ENCODE assay signal across 8 mouse cellular contexts in the genomic region with DNA sequence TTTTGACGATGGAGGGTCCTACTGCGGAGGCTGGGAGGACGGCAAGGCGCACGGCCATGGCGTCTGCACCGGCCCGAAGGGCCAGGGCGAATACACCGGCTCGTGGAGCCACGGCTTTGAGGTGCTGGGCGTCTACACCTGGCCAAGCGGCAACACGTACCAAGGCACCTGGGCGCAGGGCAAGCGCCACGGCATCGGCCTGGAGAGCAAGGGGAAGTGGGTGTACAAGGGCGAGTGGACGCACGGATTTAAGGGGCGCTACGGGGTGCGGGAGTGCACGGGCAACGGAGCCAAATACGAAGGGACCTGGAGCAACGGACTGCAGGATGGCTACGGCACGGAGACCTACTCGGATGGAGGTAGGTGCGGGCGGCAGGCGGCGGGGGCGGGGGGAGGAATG. TPM values are rescaled to one million over a fixed set of nuclear protein-coding genes. Genes with fewer than 3 reads are reported as not detected.
DNase-seq lines count a peak whose midpoint lies in the region; ATAC-seq lines count a peak whose summit lies in the region.

No protein-coding gene starts in this region.

- ATAC-seq in kidney, embryonic 16.5 days (ENCODE audit: low FRiP score, low TSS enrichment) = no peak
- peak; percentile 49; the same call in 1 of the 2 replicates for ATAC-seq in midbrain, embryonic 15.5 days (replicated peaks)

- H3K9me3 ChIP-seq in kidney, embryonic 16.5 days (ENCODE audit: low read length) = no peaks in the 10 kb centered on the region
- peaks cover 7% of the 10 kb centered on the region; the same call in 1 of the 2 replicates for H3K9me3 ChIP-seq in hindbrain, embryonic 10.5 days
- H3K9me3 ChIP-seq in midbrain, embryonic 15.5 days = no peaks in the 10 kb centered on the region

- 2% methylated on average over 35 of the region's 37 CpGs for WGBS in kidney, embryonic 16.5 days
- under 1% methylated on average over 37 of the region's 37 CpGs for WGBS in hindbrain, embryonic 10.5 days
- under 1% methylated on average over 37 of the region's 37 CpGs for WGBS in midbrain, embryonic 15.5 days

- peak overlapping the region; percentile 51 for H3K4me3 ChIP-seq in kidney, embryonic 16.5 days (ENCODE audit: low read length)
- peak overlapping the region; percentile 61 for H3K4me3 ChIP-seq in hindbrain, embryonic 10.5 days
- peak overlapping the region; percentile 81 for H3K4me3 ChIP-seq in midbrain, embryonic 15.5 days

- no peaks in the 10 kb centered on the region for H3K36me3 ChIP-seq in kidney, embryonic 16.5 days (ENCODE audit: insufficient read depth, low read length)
- no peaks in the 10 kb centered on the region for H3K36me3 ChIP-seq in hindbrain, embryonic 10.5 days
- H3K36me3 ChIP-seq in midbrain, embryonic 15.5 days (replicated peaks) = no peaks in the 10 kb centered on the region

- H3K4me2 ChIP-seq in kidney, embryonic 16.5 days (replicated peaks; ENCODE audit: low read depth, low read length) = peak overlapping the region; percentile 85
- H3K4me2 ChIP-seq in midbrain, embryonic 15.5 days = peak overlapping the region; percentile 91

- H3K9ac ChIP-seq in kidney, embryonic 16.5 days (replicated peaks; ENCODE audit: low read length) = no peak overlapping the region
- H3K9ac ChIP-seq in midbrain, embryonic 15.5 days = peak overlapping the region; percentile 76

- peaks cover 67% of the 10 kb centered on the region for H3K27me3 ChIP-seq in kidney, embryonic 16.5 days (ENCODE audit: insufficient read depth, low read length)
- peaks cover 68% of the 10 kb centered on the region for H3K27me3 ChIP-seq in hindbrain, embryonic 10.5 days (ENCODE audit: insufficient read depth, poor library complexity, severe bottlenecking)
- peaks cover 10% of the 10 kb centered on the region for H3K27me3 ChIP-seq in midbrain, embryonic 15.5 days (replicated peaks)

- no peak overlapping the region for H3K27ac ChIP-seq in kidney, embryonic 16.5 days (ENCODE audit: low read length)
- H3K27ac ChIP-seq in hindbrain, embryonic 10.5 days = peak overlapping the region; percentile 75
- peak overlapping the region; percentile 59 for H3K27ac ChIP-seq in midbrain, embryonic 15.5 days

- peaks cover 12% of the 10 kb centered on the region; the same call in 1 of the 2 replicates for H3K4me1 ChIP-seq in kidney, embryonic 16.5 days (ENCODE audit: insufficient read depth, low read length)
- H3K4me1 ChIP-seq in hindbrain, embryonic 10.5 days (replicated peaks) = peaks cover 29% of the 10 kb centered on the region
- H3K4me1 ChIP-seq in midbrain, embryonic 15.5 days = peaks cover 23% of the 10 kb centered on the region

- no peak for DNase-seq in kidney, postnatal 25 days
- peak; percentile 70 for DNase-seq in cerebellum, adult 8-10 months
- DNase-seq in hindbrain, embryonic 10.5 days (ENCODE audit: low spot score) = peak; percentile 22
- no peak for DNase-seq in spleen, postnatal 14 days (ENCODE audit: low spot score in 2 of 2)
- DNase-seq in thymus, adult 18-20 months = no peak
- no peak for DNase-seq in urinary bladder, adult 18-20 months (ENCODE audit: low spot score in 2 of 2)

RNA-seq across cellular contexts. Expression of gene Jph3, which starts 1.2 kb away (rescaled TPM):
- 0.65 and 1.3 TPM in 2 replicates for polyA plus RNA-seq in kidney, embryonic 16.5 days (2015; fragmentation: Nextera tagmentation; extraction: Ambion mirVana)
- polyA plus RNA-seq in hindbrain, embryonic 10.5 days (2016; fragmentation: Nextera tagmentation; extraction: Ambion mirVana) = 10.1 and 22.4 TPM in 2 replicates
- polyA plus RNA-seq in midbrain, embryonic 15.5 days (2015; fragmentation: Nextera tagmentation; extraction: Ambion mirVana) = 111 and 114 TPM in 2 replicates

Comparison
In these comparisons a context has a peak if more than half of its experiments do, and no peak if none do; other contexts are left out.
1. DNase-seq: peak in cerebellum, adult 8-10 months (single experiment) and hindbrain, embryonic 10.5 days (single experiment); none in kidney, postnatal 25 days (0 of 2), spleen, postnatal 14 days (0 of 2), thymus, adult 18-20 months (0 of 2) and urinary bladder, adult 18-20 months (0 of 2).
2. Peak in every context shown above with its lines, with median percentiles within 50 percentile points of each other: H3K4me3 ChIP-seq.